Mouse (Mus musculus): ENCODE results near the gene Rsbn1.

GRCm38 (mm10) chr3:103915509-103915896 lies 1.6 kb downstream of the Rsbn1 start:
- no peak for TF ChIP-seq CTCF (IDR thresholded peaks at IDR 0.05; ENCODE audit: extremely low read depth, insufficient read depth, low read length)
- no peak for TF ChIP-seq POLR2A (IDR thresholded peaks at IDR 0.05; ENCODE audit: extremely low read depth, insufficient read depth, low read length)

All from cortical plate, adult 2 months (tissue).